Mouse (Mus musculus) heart, adult 2 months (tissue): Measurements from ENCODE around the gene Rplp0. TPM values are rescaled to one million over a fixed set of nuclear protein-coding genes. Genes with fewer than 3 reads are reported as not detected.
"Not testable (repeated sequence)": the region's sequence is repeated elsewhere in the genome, so short reads cannot be mapped to it uniquely, and the experiment has no call there.

Source experiments
- DNase-seq, 2 experiments: peaks; one replicate each; pipeline ENCODE4 v3.0.0; 2021
- H3K27ac ChIP-seq: fragments of 200-600 bp; 2 replicates; pipeline ENCODE4 v1.8.1; 2022
- H3K27me3 ChIP-seq: fragments of 200-500 bp; 2 replicates; pipeline ENCODE4 v1.6.1; 2012; ENCODE audit warnings: mild to moderate bottlenecking, low read length, inconsistent platforms, mixed read lengths; ENCODE audit not compliant: control insufficient read depth, insufficient read depth
- H3K36me3 ChIP-seq: fragments of 200-500 bp; 2 replicates; pipeline ENCODE4 v1.6.1; 2012; ENCODE audit warnings: low read length, inconsistent platforms; ENCODE audit not compliant: control insufficient read depth, insufficient read depth
- H3K4me1 ChIP-seq: fragments of 200-500 bp; 2 replicates; pipeline ENCODE4 v1.6.1; 2011; ENCODE audit warnings: low read length; ENCODE audit not compliant: control insufficient read depth, insufficient read depth
- H3K4me3 ChIP-seq: fragments of 200-600 bp; 2 replicates; pipeline ENCODE4 v1.8.1; 2022
- H3K79me2 ChIP-seq: fragments of 200-500 bp; replicated peaks from 2 replicates; pipeline ENCODE4 v1.6.1; 2012; ENCODE audit warnings: mild to moderate bottlenecking, inconsistent platforms, low read length, moderate library complexity, mixed read lengths; ENCODE audit not compliant: control insufficient read depth, insufficient read depth
- H3K9ac ChIP-seq: fragments of 200-500 bp; 2 replicates; pipeline ENCODE4 v1.6.1; 2012; ENCODE audit warnings: low read depth, mild to moderate bottlenecking, control low read depth, inconsistent platforms, low read length, mixed read lengths
- CTCF ChIP-seq: fragments of 200-600 bp; IDR thresholded peaks from 2 replicates; pipeline ENCODE4 v1.8.1; 2022; ENCODE audit warnings: antibody characterized with exemption, mild to moderate bottlenecking, moderate library complexity
- EP300 ChIP-seq: fragments of 200-500 bp; IDR thresholded peaks from 2 replicates; pipeline ENCODE4 v1.6.1; 2011; ENCODE audit warnings: low read depth, low read length, control low read depth; ENCODE audit not compliant: insufficient read depth
- POLR2A ChIP-seq: fragments of 200-500 bp; IDR thresholded peaks from 2 replicates; pipeline ENCODE4 v1.6.1; 2011; ENCODE audit warnings: mild to moderate bottlenecking, low read depth, low read length, control low read depth; ENCODE audit not compliant: insufficient read depth
- WGBS: fragments of 180-500 bp; shearing (Covaris S2); methylation state at CpG from one replicate; pipeline ENCODE4 v1.1.7; 2018; 5-methylcytosine and 5-hydroxymethylcytosine counted together
- intact Hi-C: fragments of 180-260 bp; cut with DNase I; formaldehyde crosslinking; loops from one replicate; pipeline ENCODE4 v1.15.1; 2025
- polyA plus RNA-seq: library from polyadenylated mRNA; depleted of rRNA; stranded (reverse); fragments of >200 nt; gene quantifications from 2 replicates; pipeline ENCODE4 v1.2.3, GENCODE M21; 2012
- total RNA-seq, 2 experiments: library from RNA; stranded (reverse); gene quantifications; 2 replicates each; pipeline ENCODE4 v1.2.3; 2021

Gene Rplp0
- total and polyA plus RNA-seq, 3 experiments, result 587 to 1,274 (median 705) TPM

GRCm38 (mm10) chr5:115574992-115575391, 15.7 kb downstream of the Rplp0 start:
- Histone ChIP-seq H3K27me3 (no peaks in the 10 kb centered on the region), H3K79me2 (0 out of 2 replicates have a peak, but pooled peaks cover 2% of the 10 kb centered on the region), H3K4me1 (peaks cover 12% of the 10 kb centered on the region), H3K36me3 (peaks cover 12% of the 10 kb centered on the region), H3K9ac (no peak overlapping the region), H3K4me3 (no peak overlapping the region), H3K27ac (no peak overlapping the region; the same call in 1 of the 2 replicates)
- 10% methylated on average over 8 of the region's 8 CpGs for WGBS
- peak; percentile 80 to 82 for DNase-seq
- intact Hi-C loops, result no loop called here
- TF ChIP-seq EP300 (no peak), CTCF (no peak)

- H3K79me2 ChIP-seq, H3K9ac ChIP-seq, H3K4me1 ChIP-seq, DNase-seq, H3K27ac ChIP-seq, H3K4me3 ChIP-seq, H3K36me3 ChIP-seq, intact Hi-C loops, H3K27me3 ChIP-seq: not testable (repeated sequence)
- WGBS, result 95% methylated on average over 4 of the region's 4 CpGs
Measured at GRCm38 (mm10) chr5:115577686-115578085, 18.4 kb downstream of the Rplp0 start.

GRCm38 (mm10) chr5:115578922-115579321, 19.7 kb downstream of the Rplp0 start:
- intact Hi-C loops, result no loop called here
- 92% methylated on average over 14 of the region's 14 CpGs for WGBS

GRCm38 (mm10) chr5:115579363-115579762, 20.1 kb downstream of the Rplp0 start:
- DNase-seq, result no peak
- H3K27ac ChIP-seq, result no peak overlapping the region
- peaks cover 2% of the 10 kb centered on the region for H3K4me1 ChIP-seq
- H3K36me3 ChIP-seq, result peaks cover 3% of the 10 kb centered on the region; the same call in 1 of the 2 replicates
- intact Hi-C loops, result no loop called here
- no peak overlapping the region for H3K4me3 ChIP-seq
- 84% methylated on average over 5 of the region's 5 CpGs for WGBS
- TF ChIP-seq POLR2A, result no peak
- TF ChIP-seq CTCF, result no peak
- TF ChIP-seq EP300, result no peak
- no peak overlapping the region for H3K9ac ChIP-seq
- no peaks in the 10 kb centered on the region for H3K27me3 ChIP-seq
- 0 out of 2 replicates have a peak, but pooled peaks cover 2% of the 10 kb centered on the region for H3K79me2 ChIP-seq

More at GRCm38 (mm10) chr5:115578922-115579321, 19.7 kb downstream of the Rplp0 start:
- Histone ChIP-seq H3K4me1 (peaks cover 4% of the 10 kb centered on the region), H3K4me3 (no peak overlapping the region), H3K27me3 (no peaks in the 10 kb centered on the region), H3K9ac (no peak overlapping the region), H3K79me2 (0 out of 2 replicates have a peak, but pooled peaks cover 2% of the 10 kb centered on the region), H3K36me3 (peaks cover 6% of the 10 kb centered on the region), H3K27ac (no peak overlapping the region)
- no peak for TF ChIP-seq EP300
- DNase-seq, result peak in 1 of 2 experiments; percentile 17

GRCm38 (mm10) chr5:115580229-115581001, 21.1 kb downstream of the Rplp0 start:
- TF ChIP-seq POLR2A, result no peak
- no peak for TF ChIP-seq CTCF
- no peak for TF ChIP-seq EP300
- 86% methylated on average over 14 of the region's 14 CpGs for WGBS
- H3K4me3 ChIP-seq, result no peak overlapping the region
- no peak for DNase-seq
- intact Hi-C loops, result no loop called here
- H3K4me1 ChIP-seq, result no peaks in the 10 kb centered on the region
- H3K79me2 ChIP-seq, result 0 out of 2 replicates have a peak, but pooled peaks cover 2% of the 10 kb centered on the region
- no peaks in the 10 kb centered on the region for H3K27me3 ChIP-seq
- H3K27ac ChIP-seq, result no peak overlapping the region
- no peaks in the 10 kb centered on the region for H3K36me3 ChIP-seq
- no peak overlapping the region for H3K9ac ChIP-seq

GRCm38 (mm10) chr5:115581662-115582061, 22.4 kb downstream of the Rplp0 start:
- Histone ChIP-seq H3K27ac (no peak overlapping the region), H3K79me2 (no peaks in the 10 kb centered on the region), H3K4me1 (no peaks in the 10 kb centered on the region), H3K27me3 (no peaks in the 10 kb centered on the region), H3K36me3 (no peaks in the 10 kb centered on the region), H3K9ac (no peak overlapping the region), H3K4me3 (no peak overlapping the region)
- TF ChIP-seq EP300 (no peak), POLR2A (no peak), CTCF (no peak)
- WGBS, result 96% methylated on average over 9 of the region's 9 CpGs
- intact Hi-C loops, result no loop called here
- no peak for DNase-seq
